Mouse (Mus musculus): ENCODE results near the gene Dad1.

The Dad1 gene

GRCm38 (mm10) chr14:54203776-54204175 is 50.1 kb downstream of the Dad1 start:
- DNase-seq = no peak

GRCm38 (mm10) chr14:54203207-54203606 is 50.7 kb downstream of the Dad1 start:
- no peak for DNase-seq

GRCm38 (mm10) chr14:54200363-54200762 is 53.5 kb downstream of the Dad1 start:
- no peak for DNase-seq

- DNase-seq = no peak
Observed at GRCm38 (mm10) chr14:54199662-54200061, 54.2 kb downstream of the Dad1 start.

- DNase-seq = no peak
Observed at GRCm38 (mm10) chr14:54197740-54198139, 56.2 kb downstream of the Dad1 start.

- no peak for DNase-seq
Observed at GRCm38 (mm10) chr14:54195838-54196423, 58.0 kb downstream of the Dad1 start.

- no peak for DNase-seq
Observed at GRCm38 (mm10) chr14:54193354-54194133, 60.4 kb downstream of the Dad1 start.

- no peak for DNase-seq
Observed at GRCm38 (mm10) chr14:54192462-54192847, 61.4 kb downstream of the Dad1 start.

GRCm38 (mm10) chr14:54191594-54192461 is 62.1 kb downstream of the Dad1 start:
- no peak for DNase-seq

GRCm38 (mm10) chr14:54191026-54191390 is 62.9 kb downstream of the Dad1 start:
- no peak for DNase-seq

- DNase-seq = no peak
Observed at GRCm38 (mm10) chr14:54190305-54191025, 63.4 kb downstream of the Dad1 start.

GRCm38 (mm10) chr14:54189255-54189654 is 64.6 kb downstream of the Dad1 start:
- DNase-seq = peak; percentile 22

- no peak for DNase-seq
Observed at GRCm38 (mm10) chr14:54187211-54187610, 66.7 kb downstream of the Dad1 start.
